Mouse (Mus musculus) bone marrow, adult 2 months (tissue): ENCODE data around the gene Gm26897.

Experiments used
- CTCF ChIP-seq: fragments of 200-500 bp; IDR thresholded peaks from 2 replicates; pipeline ENCODE4 v1.5.1; 2011; ENCODE audit warnings: low read length, control low read depth; ENCODE audit not compliant: control insufficient read depth, insufficient read depth
- POLR2A ChIP-seq: fragments of 200-500 bp; IDR thresholded peaks from 2 replicates; pipeline ENCODE4 v1.6.1; 2011; ENCODE audit warnings: low read depth, mild to moderate bottlenecking, control low read depth, low read length, borderline replicate concordance; ENCODE audit not compliant: control insufficient read depth

DNA sequence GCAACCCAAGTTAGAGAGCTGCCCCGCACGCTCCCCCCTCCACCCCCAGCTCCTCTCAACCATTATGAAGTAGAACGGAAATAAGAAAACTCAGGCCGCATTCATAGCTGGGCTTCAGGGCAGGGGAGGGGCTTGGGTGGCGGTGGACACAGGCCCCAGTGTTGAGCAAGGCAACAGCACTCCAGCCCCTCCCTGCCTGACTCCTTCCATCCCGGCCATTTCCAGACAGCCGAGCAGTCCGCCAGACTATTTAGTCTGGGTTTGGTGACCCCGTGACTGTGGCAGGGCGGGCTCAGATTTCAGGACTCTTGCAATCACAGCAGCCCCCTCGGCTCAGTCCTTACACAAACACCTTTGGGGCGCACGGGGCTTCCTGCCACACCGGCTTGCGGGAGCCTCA is 36.5 kb downstream of the Gm26897 start:
- TF ChIP-seq CTCF: no peak
- no peak for TF ChIP-seq POLR2A
